In the genomic region with DNA sequence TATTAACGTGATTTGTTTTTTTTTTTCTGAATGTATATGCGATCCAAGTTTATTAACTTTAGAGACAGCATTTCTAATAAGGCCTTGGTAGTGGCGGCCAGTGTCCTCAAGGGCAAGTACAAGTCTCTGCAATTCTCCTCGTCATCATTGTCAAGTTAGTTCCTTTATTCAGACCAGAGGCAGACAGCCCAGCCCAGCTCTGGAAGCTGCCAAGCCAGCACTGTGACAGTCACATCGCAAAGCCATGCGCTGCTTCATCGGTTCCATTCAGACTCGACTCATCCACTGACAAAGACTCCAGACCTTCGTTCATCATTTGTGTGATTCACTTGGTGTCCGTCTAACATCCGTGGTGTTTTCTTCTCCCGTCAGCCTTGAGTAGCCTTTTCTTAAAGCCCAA, we compare ENCODE assay signal across 17 mouse cellular contexts.
DNase-seq lines count a peak whose midpoint lies in the region; ATAC-seq lines count a peak whose summit lies in the region.
"Had no signal": no experiment of that assay in that cellular context is flagged by ENCODE, and none has a peak within 500 bp of the region (broad histone marks: within the 10 kb centered on the region; RNA-seq: fewer than 3 reads in every experiment).

No protein-coding gene starts in this region.

- H3K27ac ChIP-seq in kidney, embryonic 15.5 days: no peak overlapping the region
- H3K27ac ChIP-seq: forebrain, embryonic 10.5 days; heart, embryonic 13.5 days; intestine, embryonic 15.5 days; liver, embryonic 13.5 days; neural tube, embryonic 12.5 days; stomach, postnatal 0 days had no signal

- peak; percentile 73 for ATAC-seq in common myeloid progenitor, adult 5-6 weeks (replicated peaks; ENCODE audit: low read depth, poor library complexity, severe bottlenecking)
- ATAC-seq in kidney, embryonic 15.5 days (replicated peaks; ENCODE audit: low FRiP score): no peak
- ATAC-seq: intestine, embryonic 15.5 days had no signal

- peak; percentile 65 for DNase-seq in adrenal gland, adult 2 months
- no peak for DNase-seq in adrenal gland, adult 18-20 months (ENCODE audit: low spot score in 2 of 2)
- peak; percentile 31 for DNase-seq in left cerebral cortex, postnatal 4 days
- no peak for DNase-seq in left cerebral cortex, adult 11 months (ENCODE audit: low spot score)
- peak; percentile 14 to 17 for DNase-seq in B cell, adult 2 months
- DNase-seq in T-cell, adult 2 months (ENCODE audit: low spot score): no peak
- DNase-seq: cerebellum, adult 8-10 months; kidney, postnatal 25 days; liver, embryonic 13.5 days had no signal

- no peaks in the 10 kb centered on the region for H3K9me3 ChIP-seq in kidney, embryonic 15.5 days (replicated peaks)
- H3K9me3 ChIP-seq: forebrain, embryonic 10.5 days; heart, embryonic 13.5 days; intestine, embryonic 15.5 days; liver, embryonic 13.5 days; neural tube, embryonic 12.5 days had no signal

- intact Hi-C loops in left cerebral cortex, postnatal 4 days (cut with DNase I): no loop called here

- H3K4me2 ChIP-seq in kidney, embryonic 15.5 days: no peak overlapping the region
- H3K4me2 ChIP-seq: heart, embryonic 13.5 days; intestine, embryonic 15.5 days; liver, embryonic 13.5 days; neural tube, embryonic 12.5 days had no signal

- H3K4me3 ChIP-seq in kidney, embryonic 15.5 days (replicated peaks): no peak overlapping the region
- H3K4me3 ChIP-seq: forebrain, embryonic 10.5 days; heart, embryonic 13.5 days; intestine, embryonic 15.5 days; liver, embryonic 13.5 days; megakaryocyte, embryonic 14.5 days; neural tube, embryonic 12.5 days had no signal

- H3K9ac ChIP-seq in kidney, embryonic 15.5 days: no peak overlapping the region
- H3K9ac ChIP-seq: heart, embryonic 13.5 days; intestine, embryonic 15.5 days; liver, embryonic 13.5 days; neural tube, embryonic 12.5 days had no signal

- no peaks in the 10 kb centered on the region for H3K27me3 ChIP-seq in kidney, embryonic 15.5 days
- H3K27me3 ChIP-seq: heart, embryonic 13.5 days; intestine, embryonic 15.5 days; liver, embryonic 13.5 days; megakaryocyte, embryonic 14.5 days; neural tube, embryonic 12.5 days had no signal

- H3K4me1 ChIP-seq in kidney, embryonic 15.5 days: peaks cover 12% of the 10 kb centered on the region
- H3K4me1 ChIP-seq: forebrain, embryonic 10.5 days; intestine, embryonic 15.5 days; liver, embryonic 13.5 days; megakaryocyte, embryonic 14.5 days had no signal

- 92% methylated on average over 12 of the region's 12 CpGs for WGBS in kidney, embryonic 15.5 days

- H3K36me3 ChIP-seq in kidney, embryonic 15.5 days: peaks cover 69% of the 10 kb centered on the region
- H3K36me3 ChIP-seq: intestine, embryonic 15.5 days; liver, embryonic 13.5 days had no signal

Comparison
In these comparisons a context has a peak if more than half of its experiments do, and no peak if none do; other contexts are left out.
1. DNase-seq: peak in adrenal gland, adult 2 months (single experiment), left cerebral cortex, postnatal 4 days (single experiment) and B cell, adult 2 months (2 of 2); none in adrenal gland, adult 18-20 months (0 of 2), left cerebral cortex, adult 11 months (single experiment) and T-cell, adult 2 months (single experiment).